Mouse (Mus musculus): ENCODE data around the gene Olah.

Olah gene

DNA sequence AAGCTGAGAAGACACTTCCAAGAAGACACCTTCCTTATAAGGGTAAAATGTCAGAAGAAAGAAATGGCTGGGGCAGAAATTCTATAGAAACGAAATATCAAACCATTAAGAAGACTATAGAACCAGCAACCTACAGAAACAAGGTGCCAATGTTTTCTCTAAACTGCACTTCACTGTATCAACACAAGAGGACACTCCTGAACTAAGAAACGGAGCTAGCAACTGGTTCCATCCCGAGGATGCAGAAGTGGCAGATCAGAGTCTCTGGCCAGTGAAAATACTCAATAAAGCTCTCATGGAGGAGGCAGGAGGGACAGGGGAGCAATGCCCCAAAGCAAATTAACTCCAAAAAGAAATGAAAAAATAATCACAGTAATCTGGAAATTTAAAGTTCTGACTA is 48.1 kb downstream of the Olah start:
- no peak for DNase-seq (ENCODE audit: low spot score)

GRCm38 (mm10) chr2:3348422-3348821 is 48.6 kb downstream of the Olah start:
- DNase-seq (ENCODE audit: low spot score), result no peak

DNA sequence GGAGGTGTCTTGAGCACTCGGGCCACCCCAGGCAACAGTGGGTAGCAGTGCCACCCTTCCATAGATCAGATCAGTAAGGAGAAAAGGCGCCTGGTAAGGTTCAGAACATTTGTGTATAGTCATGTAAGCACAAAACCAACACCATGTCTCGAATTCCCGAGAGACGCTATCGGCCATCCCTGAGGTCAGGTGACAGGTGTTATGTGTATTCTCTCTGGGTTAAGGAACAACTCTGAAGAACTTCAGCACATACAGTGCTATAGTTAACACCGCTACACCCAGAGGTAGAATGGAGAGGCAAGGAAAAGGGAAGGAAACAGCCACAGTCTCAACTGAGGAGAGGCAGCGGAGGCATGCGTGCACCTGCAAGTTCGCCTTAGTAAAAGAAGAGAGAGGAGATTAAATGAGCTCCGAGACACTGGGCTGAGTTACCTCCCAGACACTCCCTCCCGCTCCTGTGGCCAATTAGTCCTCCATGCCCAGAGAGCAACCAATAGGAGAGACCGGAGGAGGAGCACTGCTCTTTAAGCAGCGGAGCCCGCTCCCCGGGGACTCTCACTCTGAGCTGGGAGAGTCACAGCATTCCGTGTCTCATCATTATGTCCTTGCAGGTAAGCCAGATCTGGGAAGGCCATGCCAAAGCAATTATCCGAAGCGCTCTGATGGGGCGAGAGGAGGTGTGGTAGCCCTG is 61.3 kb downstream of the Olah start, which contains the start of gene Acbd7:
Acbd7 (plus strand) TSS at position 558 of the 691 bp plus-strand sequence.
- DNase-seq (ENCODE audit: low spot score), result no peak

DNA sequence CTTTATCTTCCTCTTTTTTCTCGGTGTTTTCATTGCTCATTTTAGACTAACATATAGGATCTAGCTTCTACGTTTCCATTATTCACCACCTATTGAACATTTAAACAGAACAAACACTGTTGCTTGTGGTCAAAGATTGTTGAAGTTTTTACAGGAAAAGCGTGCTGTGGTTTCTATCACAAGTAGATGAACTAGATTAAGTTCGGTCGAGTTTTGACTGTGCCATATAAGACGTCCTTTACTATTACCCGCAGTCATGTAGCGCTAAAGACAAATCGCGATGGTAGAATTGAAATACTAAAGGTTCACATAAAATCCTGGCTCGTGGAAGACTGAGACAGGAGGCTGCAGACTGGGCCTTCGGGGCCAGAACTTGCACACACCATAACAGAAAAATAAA is 63.2 kb downstream of the Olah start:
- DNase-seq (ENCODE audit: low spot score), result no peak

DNA sequence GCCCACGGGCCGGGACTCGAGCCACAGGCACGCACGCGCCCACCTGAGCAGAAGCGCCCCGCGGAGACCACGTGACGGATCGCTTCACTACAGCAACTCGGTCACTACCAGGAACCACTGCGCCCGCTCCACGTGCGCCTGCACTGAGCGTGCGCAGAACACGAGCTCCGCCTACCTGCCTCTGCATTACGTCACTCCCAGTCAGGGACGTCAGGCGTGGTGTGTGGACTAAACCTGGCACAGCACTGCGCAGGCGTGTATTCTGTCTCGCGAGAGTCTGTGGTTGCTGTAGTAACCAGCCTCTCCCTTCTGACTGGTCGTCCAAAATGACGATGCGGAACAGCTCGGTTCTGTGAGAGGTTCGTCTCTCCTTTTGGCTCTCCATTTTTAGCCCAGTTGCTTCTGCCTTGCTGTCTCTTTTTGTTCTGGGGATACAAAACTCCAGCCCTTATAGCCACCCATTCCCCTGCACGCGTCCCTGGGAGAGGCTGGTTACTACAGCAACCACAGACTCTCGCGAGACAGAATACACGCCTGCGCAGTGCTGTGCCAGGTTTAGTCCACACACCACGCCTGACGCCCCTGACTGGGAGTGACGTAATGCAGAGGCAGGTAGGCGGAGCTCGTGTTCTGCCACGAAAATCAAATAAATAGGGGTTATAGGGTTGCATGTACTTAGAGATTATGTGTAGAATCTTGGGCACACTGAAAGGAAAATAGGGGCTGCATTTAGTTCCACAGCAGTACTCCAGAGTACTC is 64.3 kb downstream of the Olah start, which contains the start of gene Rpp38:
Rpp38 (minus strand) TSS at position 160 of the 759 bp plus-strand sequence.
- DNase-seq (ENCODE audit: low spot score), result peak; percentile 90

GRCm38 (mm10) chr2:3332056-3332455 is 65.0 kb downstream of the Olah start:
- no peak for DNase-seq (ENCODE audit: low spot score)

DNA sequence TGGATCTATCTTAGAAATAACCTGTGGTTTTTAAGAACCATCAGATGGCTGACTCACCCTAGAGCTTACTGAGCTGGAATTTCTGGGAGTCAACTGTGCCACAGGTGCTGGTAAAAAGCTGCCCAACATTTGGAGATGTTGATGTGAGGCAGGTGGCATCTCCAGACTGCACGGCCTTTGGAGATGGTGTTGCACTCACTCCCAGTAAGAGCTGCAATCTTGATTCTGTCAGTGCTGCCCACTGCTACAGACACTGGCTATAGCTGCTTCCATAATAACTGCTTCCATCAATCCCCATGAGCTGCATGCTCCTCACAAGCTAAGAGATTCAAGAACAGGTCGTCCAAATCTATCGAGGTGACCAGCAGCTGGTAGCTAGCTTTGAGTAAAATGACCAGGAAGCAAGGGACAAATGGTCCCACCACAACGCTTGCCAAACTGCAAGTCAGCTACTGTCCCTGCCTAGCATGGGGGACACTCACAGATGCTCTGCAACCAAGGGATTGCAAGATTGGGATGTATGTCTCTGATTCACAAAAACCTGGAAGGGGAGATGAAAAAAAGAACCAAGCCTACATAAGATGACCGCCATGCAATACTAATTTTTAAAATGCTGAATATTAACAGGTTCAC is 65.8 kb downstream of the Olah start:
- DNase-seq (ENCODE audit: low spot score), result no peak

DNA sequence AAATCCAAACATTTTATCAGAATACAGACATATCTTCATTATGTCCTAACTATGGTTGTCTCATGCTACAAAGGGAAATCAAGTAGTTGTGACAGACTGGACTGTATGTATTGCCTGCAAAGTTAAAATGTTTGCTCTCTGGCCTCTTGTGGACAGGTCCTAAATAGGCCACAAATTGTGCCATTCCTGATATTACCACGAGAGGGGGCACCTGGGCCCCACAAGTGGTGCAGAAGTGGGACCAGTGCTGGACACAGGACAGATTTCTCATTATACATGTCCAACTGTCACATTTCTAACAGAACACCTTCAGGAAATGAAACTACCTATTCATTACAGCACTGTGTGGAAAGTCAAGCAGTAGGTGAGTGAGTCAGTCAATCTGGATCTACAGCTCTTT is 69.7 kb downstream of the Olah start:
- no peak for DNase-seq (ENCODE audit: low spot score)

DNA sequence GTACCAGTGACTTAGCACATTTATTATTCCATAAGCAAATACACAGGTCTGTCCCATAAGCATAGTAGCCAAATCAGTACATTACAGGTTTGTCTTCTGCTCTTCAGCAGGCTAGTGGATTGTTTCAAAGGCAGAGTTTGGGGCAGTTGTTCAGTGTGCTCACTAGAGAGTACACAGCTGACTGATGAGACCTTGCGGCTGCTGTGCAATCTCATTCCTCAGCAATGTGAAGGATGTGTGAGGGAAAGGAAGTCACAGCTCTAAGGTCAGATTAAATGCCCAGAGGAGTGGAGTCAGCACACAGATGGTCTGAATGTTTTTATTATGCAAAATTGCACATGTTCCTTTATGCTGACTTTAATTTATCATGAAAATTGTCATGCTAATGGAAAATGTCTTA is 70.5 kb downstream of the Olah start:
- no peak for DNase-seq (ENCODE audit: low spot score)

- no peak for DNase-seq (ENCODE audit: low spot score)
Measured at GRCm38 (mm10) chr2:3324381-3325130, 72.5 kb downstream of the Olah start.

DNA sequence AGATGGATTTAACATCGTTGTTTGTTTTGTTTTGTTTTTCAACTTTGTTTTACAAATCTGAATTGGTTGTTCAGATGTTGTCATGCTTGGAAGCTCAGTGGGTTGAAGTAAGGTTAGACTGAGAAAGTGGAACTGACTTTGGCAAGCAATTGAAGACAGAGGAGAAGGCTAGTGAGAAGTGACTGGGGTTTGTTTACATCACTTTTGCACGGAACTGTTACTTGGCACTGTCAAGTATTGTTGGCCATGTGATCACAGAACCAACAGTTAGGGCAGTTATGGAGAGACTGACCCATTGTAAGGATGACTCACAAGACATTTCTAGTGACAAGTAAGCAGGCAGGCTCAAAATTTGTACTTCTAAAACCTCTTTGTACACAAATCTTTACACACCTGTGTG is 73.9 kb downstream of the Olah start:
- DNase-seq (ENCODE audit: low spot score), result no peak

DNA sequence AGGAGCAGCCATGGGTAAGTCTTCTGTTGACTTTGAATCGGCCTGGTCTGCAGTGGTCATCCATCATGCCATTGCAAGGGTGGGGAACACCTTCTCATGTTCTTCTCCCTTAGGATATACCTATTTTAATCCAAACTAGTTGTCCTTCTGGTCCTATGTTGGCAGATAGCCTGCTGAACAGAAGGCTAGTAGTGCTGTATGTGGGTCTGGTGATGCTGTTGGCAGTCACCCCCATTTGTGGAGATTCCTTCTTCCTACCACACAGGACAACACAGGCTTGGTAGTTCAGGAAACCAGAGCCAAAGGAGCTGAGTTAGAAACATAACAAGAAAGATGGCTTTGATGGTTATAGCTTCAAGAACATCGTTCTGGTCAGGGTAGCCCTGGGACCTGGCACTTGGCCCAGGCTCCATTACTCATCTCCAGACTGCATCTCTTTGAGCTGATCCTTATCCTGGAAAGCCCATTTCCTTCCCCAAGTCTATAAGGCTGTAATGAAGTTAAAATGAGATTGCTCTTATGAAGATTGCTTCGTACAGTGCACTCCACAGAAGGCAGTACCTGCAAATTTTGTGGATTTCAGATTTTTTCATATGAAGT is 91.5 kb downstream of the Olah start:
- DNase-seq (ENCODE audit: low spot score), result no peak

DNA sequence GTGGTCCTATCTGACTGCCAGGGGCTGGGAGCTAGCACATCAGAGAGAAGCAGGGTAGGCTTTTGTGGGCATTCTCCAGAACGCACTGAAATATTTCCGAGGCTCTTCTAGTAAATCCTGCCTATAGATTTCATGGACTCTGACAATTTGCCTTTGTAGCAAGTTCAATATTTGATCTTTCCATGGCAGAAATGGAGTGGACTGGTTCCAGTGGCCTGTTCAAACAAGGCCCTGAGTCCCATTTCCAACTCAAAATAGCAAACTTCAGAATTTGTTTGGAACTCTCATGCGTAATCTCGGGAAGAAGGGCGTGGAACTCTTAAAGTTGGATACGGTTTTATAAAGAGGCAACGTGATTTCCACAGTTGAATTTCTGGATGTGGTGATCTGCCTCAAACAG is 101.2 kb downstream of the Olah start:
- DNase-seq (ENCODE audit: low spot score), result no peak

DNA sequence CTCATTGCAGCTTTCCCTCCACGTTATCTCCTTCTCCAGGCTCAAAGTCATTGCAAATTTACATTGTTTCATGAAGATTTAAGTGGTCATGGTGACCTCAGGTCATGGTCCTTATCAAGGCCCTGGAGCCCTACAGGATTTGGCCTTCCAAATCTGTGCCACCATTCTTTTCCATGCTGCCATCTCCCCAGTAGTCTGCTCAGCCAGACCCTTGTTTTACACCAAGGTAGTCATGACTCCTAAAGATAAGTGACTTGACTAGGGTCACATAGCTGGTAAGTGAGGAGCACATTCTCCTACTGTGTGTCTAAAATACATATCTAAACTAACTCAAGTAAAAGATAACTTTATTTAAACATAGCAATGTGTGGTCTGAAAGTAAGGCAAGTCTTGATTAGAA is 104.8 kb downstream of the Olah start:
- DNase-seq (ENCODE audit: low spot score), result no peak
